Mouse (Mus musculus) limb, embryonic 12.5 days (tissue): ENCODE measurements around the gene Crebrf. TPM values are rescaled to one million over a fixed set of nuclear protein-coding genes. Genes with fewer than 3 reads are reported as not detected.

ENCODE experiments used
- ATAC-seq: fragments of 200-750 bp; cut with Nextera tagmentation; 2 replicates; pipeline ENCODE4 v1.8.0; 2017; ENCODE audit warnings: low read depth, moderate TSS enrichment; ENCODE audit not compliant: insufficient number of reproducible peaks, insufficient read depth, low FRiP score, low TSS enrichment
- H3K27ac ChIP-seq: fragments of 300-500 bp; sonication (generic); 2 replicates; pipeline ENCODE4 v1.5.1; 2016; ENCODE audit warnings: mild to moderate bottlenecking, moderate library complexity
- H3K27me3 ChIP-seq: fragments of 300-500 bp; sonication (generic); 2 replicates; pipeline ENCODE4 v1.6.1; 2016; ENCODE audit warnings: mild to moderate bottlenecking, moderate library complexity
- H3K36me3 ChIP-seq: fragments of 300-500 bp; sonication (generic); 2 replicates; pipeline ENCODE4 v1.6.1; 2016; ENCODE audit warnings: mild to moderate bottlenecking, moderate library complexity
- H3K4me1 ChIP-seq: fragments of 300-500 bp; sonication (generic); replicated peaks from 2 replicates; pipeline ENCODE4 v1.6.1; 2016
- H3K4me2 ChIP-seq: fragments of 300-500 bp; sonication (generic); 2 replicates; pipeline ENCODE4 v1.6.1; 2016; ENCODE audit warnings: mild to moderate bottlenecking, moderate library complexity
- H3K4me3 ChIP-seq: fragments of 300-500 bp; sonication (generic); replicated peaks from 2 replicates; pipeline ENCODE4 v1.5.1; 2016; ENCODE audit warnings: mild to moderate bottlenecking
- H3K9ac ChIP-seq: fragments of 300-500 bp; sonication (generic); replicated peaks from 2 replicates; pipeline ENCODE4 v1.6.1; 2016; ENCODE audit warnings: mild to moderate bottlenecking, moderate library complexity
- H3K9me3 ChIP-seq: fragments of 300-500 bp; sonication (generic); 2 replicates; pipeline ENCODE4 v1.6.1; 2016; ENCODE audit warnings: mild to moderate bottlenecking, moderate library complexity
- WGBS: fragments of 180-500 bp; shearing (Covaris S2); methylation state at CpG from one replicate; pipeline ENCODE4 v1.1.7; 2016; 5-methylcytosine and 5-hydroxymethylcytosine counted together
- polyA plus RNA-seq: library from polyadenylated mRNA; unstranded; fragments of >200 nt; fragmentation: Nextera tagmentation; extraction: Ambion mirVana; gene quantifications from 2 replicates; pipeline ENCODE4 v1.2.1, GENCODE M21; 2016

Gene Crebrf
- polyA plus RNA-seq, 1 experiment from 2014 or later = 6.0 TPM

GRCm38 (mm10) chr17:26793068-26793765, 77.8 kb downstream of the Crebrf start:
- 92% methylated on average over 5 of the region's 5 CpGs for WGBS

GRCm38 (mm10) chr17:26794744-26795143, 79.3 kb downstream of the Crebrf start:
- Histone ChIP-seq H3K36me3 (peaks cover 41% of the 10 kb centered on the region), H3K4me1 (no peaks in the 10 kb centered on the region), H3K4me2 (no peak overlapping the region), H3K27me3 (0 out of 2 replicates have a peak, but pooled peaks cover 4% of the 10 kb centered on the region), H3K9ac (no peak overlapping the region), H3K4me3 (no peak overlapping the region), H3K9me3 (no peaks in the 10 kb centered on the region), H3K27ac (no peak overlapping the region)
- 24% methylated on average over 3 of the region's 3 CpGs for WGBS
- no peak for ATAC-seq

More at GRCm38 (mm10) chr17:26793068-26793765, 77.8 kb downstream of the Crebrf start:
- ATAC-seq = no peak
- H3K27me3 ChIP-seq = no peaks in the 10 kb centered on the region
- no peak overlapping the region for H3K27ac ChIP-seq
- peaks cover 56% of the 10 kb centered on the region for H3K36me3 ChIP-seq
- H3K4me1 ChIP-seq = no peaks in the 10 kb centered on the region
- H3K4me2 ChIP-seq = no peak overlapping the region
- no peaks in the 10 kb centered on the region for H3K9me3 ChIP-seq
- H3K4me3 ChIP-seq = no peak overlapping the region
- no peak overlapping the region for H3K9ac ChIP-seq

GRCm38 (mm10) chr17:26795386-26795785, 79.9 kb downstream of the Crebrf start:
- no peak for ATAC-seq
- Histone ChIP-seq H3K4me2 (no peak overlapping the region), H3K27ac (no peak overlapping the region), H3K9ac (no peak overlapping the region), H3K4me3 (no peak overlapping the region), H3K9me3 (no peaks in the 10 kb centered on the region), H3K27me3 (0 out of 2 replicates have a peak, but pooled peaks cover 4% of the 10 kb centered on the region), H3K36me3 (peaks cover 35% of the 10 kb centered on the region), H3K4me1 (no peaks in the 10 kb centered on the region)
- WGBS = 73% methylated on average over 7 of the region's 7 CpGs

GRCm38 (mm10) chr17:26797379-26798128, 82.1 kb downstream of the Crebrf start:
- Histone ChIP-seq H3K9me3 (no peaks in the 10 kb centered on the region), H3K27me3 (0 out of 2 replicates have a peak, but pooled peaks cover 4% of the 10 kb centered on the region), H3K4me1 (no peaks in the 10 kb centered on the region), H3K27ac (no peak overlapping the region), H3K4me3 (no peak overlapping the region), H3K36me3 (peaks cover 13% of the 10 kb centered on the region), H3K4me2 (no peak overlapping the region), H3K9ac (no peak overlapping the region)
- no peak for ATAC-seq
- WGBS = 67% methylated on average over 6 of the region's 6 CpGs

- Histone ChIP-seq H3K9ac (no peak overlapping the region), H3K4me1 (no peaks in the 10 kb centered on the region), H3K27me3 (0 out of 2 replicates have a peak, but pooled peaks cover 4% of the 10 kb centered on the region), H3K4me2 (no peak overlapping the region), H3K9me3 (0 out of 2 replicates have a peak, but pooled peaks cover 4% of the 10 kb centered on the region), H3K36me3 (no peaks in the 10 kb centered on the region), H3K4me3 (no peak overlapping the region), H3K27ac (no peak overlapping the region)
- ATAC-seq = no peak
- WGBS = 84% methylated on average over 3 of the region's 3 CpGs
Observed at GRCm38 (mm10) chr17:26802886-26803285, 87.4 kb downstream of the Crebrf start.

GRCm38 (mm10) chr17:26812607-26813006, 97.2 kb downstream of the Crebrf start:
- Histone ChIP-seq H3K9me3 (no peaks in the 10 kb centered on the region), H3K4me2 (no peak overlapping the region), H3K27ac (no peak overlapping the region), H3K9ac (no peak overlapping the region), H3K36me3 (no peaks in the 10 kb centered on the region), H3K27me3 (peaks cover 12% of the 10 kb centered on the region), H3K4me3 (no peak overlapping the region), H3K4me1 (no peaks in the 10 kb centered on the region)
- no peak for ATAC-seq
- 79% methylated on average over 2 of the region's 2 CpGs for WGBS

- Histone ChIP-seq H3K36me3 (no peaks in the 10 kb centered on the region), H3K9ac (no peak overlapping the region), H3K4me2 (no peak overlapping the region), H3K4me1 (no peaks in the 10 kb centered on the region), H3K4me3 (no peak overlapping the region), H3K27me3 (peaks cover 17% of the 10 kb centered on the region), H3K27ac (no peak overlapping the region), H3K9me3 (no peaks in the 10 kb centered on the region)
- no peak for ATAC-seq
- WGBS = 80% methylated on average over 9 of the region's 9 CpGs
Observed at GRCm38 (mm10) chr17:26813497-26813896, 98.0 kb downstream of the Crebrf start.

GRCm38 (mm10) chr17:26816810-26817209, 101.4 kb downstream of the Crebrf start:
- no peak overlapping the region for H3K27ac ChIP-seq
- no peaks in the 10 kb centered on the region for H3K36me3 ChIP-seq
- no peak overlapping the region for H3K4me3 ChIP-seq
- H3K4me1 ChIP-seq = no peaks in the 10 kb centered on the region
- no peaks in the 10 kb centered on the region for H3K9me3 ChIP-seq
- WGBS = 81% methylated on average over 6 of the region's 6 CpGs
- H3K4me2 ChIP-seq = no peak overlapping the region
- H3K27me3 ChIP-seq = peaks cover 20% of the 10 kb centered on the region
- H3K9ac ChIP-seq = no peak overlapping the region
- no peak for ATAC-seq

GRCm38 (mm10) chr17:26817776-26818175, 102.3 kb downstream of the Crebrf start:
- H3K9me3 ChIP-seq = no peaks in the 10 kb centered on the region
- H3K4me1 ChIP-seq = no peaks in the 10 kb centered on the region
- H3K27ac ChIP-seq = no peak overlapping the region
- H3K27me3 ChIP-seq = peaks cover 20% of the 10 kb centered on the region
- no peaks in the 10 kb centered on the region for H3K36me3 ChIP-seq
- no peak overlapping the region for H3K9ac ChIP-seq
- ATAC-seq = no peak
- no peak overlapping the region for H3K4me3 ChIP-seq
- no peak overlapping the region for H3K4me2 ChIP-seq

- H3K27ac ChIP-seq = no peak overlapping the region
- H3K9me3 ChIP-seq = 0 out of 2 replicates have a peak, but pooled peaks cover 6% of the 10 kb centered on the region
- no peaks in the 10 kb centered on the region for H3K36me3 ChIP-seq
- peaks cover 40% of the 10 kb centered on the region for H3K27me3 ChIP-seq
- H3K4me1 ChIP-seq = no peaks in the 10 kb centered on the region
- WGBS = 75% methylated on average over 14 of the region's 17 CpGs
- no peak overlapping the region for H3K4me2 ChIP-seq
- no peak for ATAC-seq
- H3K4me3 ChIP-seq = no peak overlapping the region
- no peak overlapping the region for H3K9ac ChIP-seq
Observed at GRCm38 (mm10) chr17:26826131-26826530, 110.7 kb downstream of the Crebrf start.
